Mouse (Mus musculus) left cerebral cortex, postnatal 36 days (tissue): Measurements from ENCODE around the gene Slc38a7. TPM values are rescaled to one million over a fixed set of nuclear protein-coding genes. Genes with fewer than 3 reads are reported as not detected.
A peak's percentile ranks its signal among the peaks of the same experiment; 100 is the strongest.
"Not testable (repeated sequence)": the region's sequence is repeated elsewhere in the genome, so short reads cannot be mapped to it uniquely, and the experiment has no call there.

ENCODE experiments used
- DNase-seq, 2 experiments: peaks; one replicate each; pipeline ENCODE4 v3.0.0; 2021 to 2022; ENCODE audit warnings: low spot score in 2 of 2, mixed read lengths in 1 of 2
- intact Hi-C: fragments of 180-260 bp; cut with DNase I; formaldehyde crosslinking; loops from one replicate; pipeline ENCODE4 v1.15.1; 2025
- total RNA-seq, 2 experiments: library from RNA; stranded (reverse); gene quantifications; 2 replicates each; pipeline ENCODE4 v1.2.3; 2021

Slc38a7 gene
- total RNA-seq, 2 experiments from 2014 or later, result 24.4 to 30.5 TPM

GRCm38 (mm10) chr8:95817597-95817996 is 35.7 kb downstream of the Slc38a7 start:
- intact Hi-C loops, result no loop called here
- no peak for DNase-seq

DNA sequence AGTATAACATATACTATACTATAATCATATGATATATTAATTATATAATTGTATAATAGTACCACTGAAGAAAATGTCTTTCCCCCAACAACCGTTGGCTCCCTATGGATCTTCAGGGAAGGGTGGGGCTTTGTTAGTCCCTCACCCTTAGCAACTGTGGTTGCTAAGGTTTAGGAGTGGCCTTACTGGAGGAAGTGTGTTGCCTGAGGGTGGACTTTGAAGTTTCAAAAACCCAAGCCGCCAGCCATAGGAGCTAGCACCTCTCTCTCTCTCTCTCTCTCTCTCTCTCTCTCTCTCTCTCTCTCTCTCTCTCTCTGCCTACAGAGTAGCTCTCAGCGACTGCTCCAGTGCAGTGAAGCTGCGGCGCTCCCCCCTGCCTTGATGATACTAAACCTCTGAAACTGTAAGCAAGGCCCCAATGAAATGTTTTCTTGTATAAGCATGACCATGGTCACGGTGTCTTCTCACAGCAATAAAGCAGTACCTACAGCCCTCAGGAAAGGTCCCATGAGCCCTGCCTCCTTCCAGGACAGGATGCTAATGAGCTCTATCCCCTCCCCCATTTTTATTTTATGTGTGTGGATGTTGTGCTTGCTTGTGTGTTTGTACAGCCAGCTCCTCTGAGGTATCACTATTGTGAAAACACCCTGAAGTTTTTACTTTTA is 37.2 kb downstream of the Slc38a7 start:
- intact Hi-C loops, result no loop called here
- DNase-seq, result no peak

GRCm38 (mm10) chr8:95810184-95810591 is 43.2 kb downstream of the Slc38a7 start:
- intact Hi-C loops, result no loop called here
- no peak for DNase-seq

DNA sequence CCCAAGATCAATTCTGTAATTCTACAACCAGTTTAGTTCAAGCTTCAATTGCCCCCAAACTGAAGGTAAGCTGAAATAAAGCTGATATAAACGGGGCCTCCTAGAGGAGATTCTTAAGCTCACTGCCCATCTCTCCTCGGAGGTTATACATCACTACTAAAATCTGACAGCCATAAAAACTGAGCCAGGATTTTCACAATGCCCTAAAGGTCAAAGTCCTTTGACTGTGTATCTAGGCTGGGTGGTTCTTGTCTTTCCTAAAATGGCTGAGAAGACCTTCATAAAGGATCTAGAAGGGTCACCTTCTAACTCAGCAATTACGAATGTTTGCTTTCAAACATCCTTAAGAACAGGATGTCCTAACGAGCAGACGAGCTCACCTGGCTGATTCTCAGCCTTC is 44.2 kb downstream of the Slc38a7 start:
- DNase-seq, result no peak
- intact Hi-C loops, result no loop called here

DNA sequence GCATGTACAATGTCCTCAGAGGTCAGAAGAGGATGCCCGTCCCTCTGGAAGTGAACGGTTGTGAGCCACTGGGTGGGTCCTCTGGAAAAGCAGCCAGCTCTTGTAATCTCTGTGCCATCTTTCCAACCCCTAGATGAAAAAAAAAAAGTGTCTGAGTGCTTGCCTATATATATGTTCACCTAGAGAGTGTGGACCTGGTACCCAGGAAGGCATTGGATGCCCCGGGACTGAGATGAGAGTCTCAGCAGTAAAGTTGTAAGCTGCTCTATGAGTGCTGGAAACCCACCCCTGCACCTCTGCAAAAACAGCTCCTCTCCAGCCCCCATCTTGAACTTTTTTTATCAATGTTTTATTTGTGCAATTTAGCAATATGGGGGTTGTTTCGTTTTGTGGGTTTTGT is 44.7 kb downstream of the Slc38a7 start:
- intact Hi-C loops, result no loop called here
- no peak for DNase-seq

- intact Hi-C loops, result no loop called here
- peak; percentile 92 to 95 for DNase-seq
These were observed 45.5 kb downstream of the Slc38a7 start for GRCm38 (mm10) chr8:95807861-95808260.

DNA sequence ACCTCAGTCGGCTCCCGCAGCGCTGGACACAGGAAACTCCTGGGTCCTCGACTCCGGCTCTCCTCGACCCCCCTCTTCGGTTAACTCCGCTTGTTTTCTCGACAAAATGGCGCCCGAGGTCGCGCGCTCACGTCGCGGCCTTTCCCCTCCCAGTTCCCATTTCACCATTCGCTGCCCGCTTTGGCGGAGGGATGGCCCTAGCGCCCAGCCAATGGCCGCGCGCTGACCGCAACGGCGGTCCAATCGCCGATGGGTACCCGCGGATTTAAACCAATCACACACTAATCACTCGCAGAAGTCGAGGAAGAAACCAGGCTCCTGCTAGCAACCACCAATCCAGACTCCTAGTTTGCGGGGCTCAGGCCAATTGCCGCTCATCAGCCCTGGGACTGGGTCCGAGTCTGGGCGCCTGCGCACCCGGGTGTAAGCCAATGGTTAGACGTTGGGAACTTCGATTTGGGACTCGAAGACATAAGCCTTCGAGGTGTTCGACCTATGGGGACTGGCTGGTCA is 46.0 kb downstream of the Slc38a7 start, which contains the start of gene Cnot1:
Gene Cnot1, minus strand, starts transcription at position 134 of the 513 bp plus-strand sequence.
- intact Hi-C loops, result no loop called here
- DNase-seq, result peak; percentile 99

DNA sequence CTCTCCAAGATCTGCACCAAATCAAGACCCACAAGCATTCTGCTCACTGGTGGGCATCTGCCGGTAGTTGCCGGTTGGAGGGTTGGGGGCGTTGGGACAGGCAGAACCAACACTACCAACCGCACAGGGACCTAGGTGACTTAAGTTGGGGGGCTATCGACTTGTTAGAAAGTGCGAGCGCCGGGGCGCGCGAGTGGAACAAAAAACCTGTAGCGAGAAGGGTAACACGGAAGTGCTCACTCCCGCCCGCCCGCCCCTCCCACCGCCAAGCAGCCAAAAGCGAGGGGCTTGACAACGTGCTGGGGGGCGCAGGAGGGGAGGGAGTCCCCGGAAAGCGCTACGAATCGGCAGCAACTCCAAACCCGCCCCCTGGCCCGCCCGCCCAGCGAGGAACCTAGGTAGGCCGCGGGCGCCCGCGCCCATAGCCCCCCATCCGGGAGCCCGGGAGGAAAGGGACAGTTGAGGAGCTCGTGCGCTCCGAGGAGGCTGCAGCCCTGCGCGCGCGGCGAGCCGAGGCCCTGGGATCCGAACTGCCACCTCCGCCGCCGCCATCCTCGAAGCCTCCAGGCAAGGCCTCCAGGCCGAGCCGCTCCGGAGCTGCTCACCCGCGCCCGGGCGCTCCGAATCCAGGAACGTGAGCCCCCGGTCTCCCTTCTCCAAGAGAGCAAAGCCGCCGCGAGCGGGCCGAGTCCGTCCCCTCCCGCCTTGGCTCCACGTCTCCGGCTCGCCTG is 46.7 kb downstream of the Slc38a7 start:
- intact Hi-C loops, result no loop called here
- DNase-seq, result peak in 1 of 2 experiments; percentile 13

DNA sequence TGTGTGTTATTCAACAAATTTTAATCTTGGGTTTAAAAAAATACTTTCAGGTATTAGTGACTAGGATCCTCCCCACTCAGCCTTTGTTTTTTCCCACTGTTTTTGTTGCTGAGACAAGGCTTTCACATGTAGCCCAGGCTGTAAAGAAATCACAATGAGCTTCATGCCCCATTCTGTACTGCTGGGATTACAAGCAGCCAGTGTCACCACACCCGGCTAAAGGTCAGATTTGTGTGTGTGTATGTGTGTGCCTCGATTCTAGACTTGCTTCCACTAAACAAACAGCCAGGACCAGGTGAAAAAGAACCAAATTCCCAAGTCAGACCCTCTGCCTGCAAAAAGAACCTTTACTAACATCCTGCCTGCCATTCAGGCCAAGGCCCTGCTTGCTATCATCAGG is 47.9 kb downstream of the Slc38a7 start:
- DNase-seq, result no peak
- intact Hi-C loops, result no loop called here

- intact Hi-C loops, result no loop called here
- DNase-seq, result no peak
These were observed 51.1 kb downstream of the Slc38a7 start for GRCm38 (mm10) chr8:95802231-95802630.

DNA sequence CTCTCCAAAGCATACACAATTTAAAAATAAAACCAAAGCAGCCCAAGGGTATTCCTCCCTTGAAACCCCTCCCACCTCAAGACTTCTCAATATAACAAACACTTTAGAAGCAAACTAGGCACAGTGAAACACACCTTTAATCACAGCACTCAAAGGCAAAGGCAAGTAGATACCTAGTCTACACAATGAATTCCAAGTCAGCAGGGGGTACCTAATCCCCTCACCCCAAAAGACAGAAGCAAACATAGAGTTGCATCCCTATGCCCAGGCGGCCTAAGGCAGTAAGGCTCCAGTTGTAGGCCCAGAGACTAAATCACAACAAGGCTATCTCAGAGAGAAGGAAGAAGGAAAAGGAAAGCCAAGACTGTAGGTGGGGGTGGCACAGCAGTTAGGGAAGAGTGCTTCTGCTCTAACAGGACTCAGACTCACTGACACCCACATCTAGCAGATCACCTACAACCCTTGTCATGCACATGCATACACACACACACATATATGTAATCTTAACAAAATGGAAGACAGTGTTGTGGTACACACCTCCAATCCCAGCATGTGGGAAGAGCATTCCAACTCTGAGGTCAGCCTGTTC is 51.8 kb downstream of the Slc38a7 start:
- no peak for DNase-seq
- intact Hi-C loops, result no loop called here

DNA sequence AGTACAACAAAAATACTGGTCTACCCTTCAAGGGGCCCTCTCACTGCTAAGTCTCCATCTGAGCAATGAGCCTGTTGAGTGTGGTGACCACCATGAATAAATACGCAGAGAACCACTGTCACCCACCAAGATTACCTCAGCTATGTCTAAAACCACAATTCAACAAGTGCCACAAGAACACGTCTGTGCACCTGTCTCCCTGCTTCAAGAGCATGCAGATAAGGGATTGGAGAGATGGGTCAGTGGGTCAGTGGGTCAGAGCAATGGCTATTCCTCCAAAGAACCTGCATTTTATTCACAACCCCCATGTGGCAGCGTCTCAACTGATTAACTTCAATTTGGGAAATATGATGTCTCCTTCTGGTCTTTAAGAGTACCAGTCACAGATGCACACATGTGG is 53.0 kb downstream of the Slc38a7 start:
- intact Hi-C loops, result no loop called here
- no peak for DNase-seq

DNA sequence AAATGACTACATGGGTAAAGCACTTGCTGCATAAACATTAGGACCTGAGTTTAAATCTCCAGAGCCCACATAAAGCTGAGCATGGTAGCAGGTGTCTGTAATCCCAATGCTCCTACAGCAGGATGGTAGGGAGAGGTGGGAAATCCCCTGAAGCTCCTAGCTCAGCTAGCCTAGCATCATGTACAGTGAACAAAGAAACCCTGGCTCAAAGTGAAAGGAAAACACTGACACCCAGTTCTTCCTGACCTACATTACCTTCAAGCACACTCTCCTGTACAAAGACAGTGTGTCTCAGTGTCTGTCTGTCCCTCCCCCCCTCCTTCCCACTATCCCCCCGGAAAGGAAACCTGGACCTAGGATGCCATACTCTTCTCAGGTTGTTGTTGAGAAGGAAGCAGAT is 53.4 kb downstream of the Slc38a7 start:
- DNase-seq, result no peak
- intact Hi-C loops, result no loop called here

GRCm38 (mm10) chr8:95799117-95799516 is 54.2 kb downstream of the Slc38a7 start:
- intact Hi-C loops, result no loop called here

GRCm38 (mm10) chr8:95795333-95796061 is 57.8 kb downstream of the Slc38a7 start:
- intact Hi-C loops, DNase-seq: not testable (repeated sequence)

More at GRCm38 (mm10) chr8:95799117-95799516, 54.2 kb downstream of the Slc38a7 start:
- no peak for DNase-seq

Other genes starting within 250 kb of the Slc38a7 start
- gene Gins3, start 220.1 kb downstream of the Slc38a7 start, total RNA-seq, result 1 to 10 TPM; 2.5 to 2.7 TPM
- 1,000 to 10,000 TPM; 1,722 to 1,837 TPM for gene Ndrg4, start 176.6 kb downstream of the Slc38a7 start, total RNA-seq
- 10 to 100 TPM; 16.5 to 19.7 TPM for gene Setd6, start 137.7 kb downstream of the Slc38a7 start, total RNA-seq
- gene Cnot1, start 46.1 kb downstream of the Slc38a7 start, total RNA-seq, result 100 to 1,000 TPM; 115 to 131 TPM
- 10 to 100 TPM; 86.8 to 94.0 TPM for gene Sap18b, start 28.2 kb downstream of the Slc38a7 start, total RNA-seq
- 100 to 1,000 TPM; 211 to 254 TPM for gene Got2, start 35.0 kb upstream of the Slc38a7 start, total RNA-seq